Mouse (Mus musculus) liver, embryonic 14.5 days (tissue): Measurements from ENCODE around the gene Cfl1. TPM values are rescaled to one million over a fixed set of nuclear protein-coding genes. Genes with fewer than 3 reads are reported as not detected.

ENCODE experiments used
- ATAC-seq: fragments of 200-750 bp; cut with Nextera tagmentation; 2 replicates; pipeline ENCODE4 v1.8.0; 2017; ENCODE audit warnings: moderate number of reproducible peaks, mild to moderate bottlenecking, moderate library complexity; ENCODE audit not compliant: insufficient read depth
- DNase-seq, 3 experiments: peaks; one replicate each; pipeline ENCODE4 v3.0.0-alpha.2; 2012 to 2013; ENCODE audit warnings: low read depth in 3 of 3, low spot score in 3 of 3
- H3K27ac ChIP-seq: fragments of 300-500 bp; sonication (generic); 2 replicates; pipeline ENCODE4 v1.5.1; 2014; ENCODE audit warnings: moderate library complexity, mild to moderate bottlenecking, control low read depth, inconsistent platforms
- H3K27me3 ChIP-seq: fragments of 300-500 bp; sonication (generic); 2 replicates; pipeline ENCODE4 v1.6.1; 2014; ENCODE audit warnings: mild to moderate bottlenecking, low read length, moderate library complexity; ENCODE audit not compliant: control insufficient read depth, insufficient read depth
- H3K36me3 ChIP-seq: fragments of 300-500 bp; sonication (generic); replicated peaks from 2 replicates; pipeline ENCODE4 v1.6.1; 2014; ENCODE audit warnings: low read depth; ENCODE audit not compliant: control insufficient read depth, insufficient read depth
- H3K4me1 ChIP-seq, 2 experiments: fragments of 200-500 bp in 1 of 2; fragments of 300-500 bp in 1 of 2; sonication (generic) in 1 of 2; replicated peaks; 2 replicates each; pipeline ENCODE4 v1.6.1; 2012 to 2014; ENCODE audit warnings: antibody characterized with exemption in 1 of 2, inconsistent platforms in 1 of 2, low read length in 1 of 2; ENCODE audit not compliant: control insufficient read depth in 2 of 2, insufficient read depth in 2 of 2
- H3K4me2 ChIP-seq: fragments of 300-500 bp; sonication (generic); 2 replicates; pipeline ENCODE4 v1.6.1; 2014; ENCODE audit warnings: low read depth, mild to moderate bottlenecking, control low read depth, moderate library complexity
- H3K4me3 ChIP-seq, 2 experiments: fragments of 200-500 bp in 1 of 2; fragments of 300-500 bp in 1 of 2; sonication (generic) in 1 of 2; 2 replicates each; pipeline ENCODE4 v1.5.1; 2012 to 2014; ENCODE audit warnings: low read depth in 2 of 2, low read length in 2 of 2, mild to moderate bottlenecking in 2 of 2, control low read depth in 1 of 2, inconsistent platforms in 1 of 2, moderate library complexity in 1 of 2; ENCODE audit not compliant: insufficient read depth in 1 of 2
- H3K9ac ChIP-seq: fragments of 300-500 bp; sonication (generic); replicated peaks from 2 replicates; pipeline ENCODE4 v1.6.1; 2014; ENCODE audit warnings: mild to moderate bottlenecking, control low read depth, moderate library complexity
- H3K9me3 ChIP-seq: fragments of 300-500 bp; sonication (generic); 2 replicates; pipeline ENCODE4 v1.6.1; 2016; ENCODE audit warnings: low read length, mixed read lengths; ENCODE audit not compliant: control insufficient read depth
- CTCF ChIP-seq: IDR thresholded peaks from 2 replicates; pipeline ENCODE4 v1.5.1; 2016; ENCODE audit warnings: antibody characterized with exemption, low read depth, control low read depth
- EP300 ChIP-seq: IDR thresholded peaks from 2 replicates; pipeline ENCODE4 v1.6.1; 2016; ENCODE audit warnings: antibody characterized with exemption, low read depth
- WGBS: fragments of 180-500 bp; shearing (Covaris S2); extraction: QIAGEN DNeasy Blood & Tissue Kit; methylation state at CpG from one replicate; pipeline ENCODE4 v1.1.7; 2014; ENCODE audit not compliant: insufficient replicate concordance; 5-methylcytosine and 5-hydroxymethylcytosine counted together
- polyA plus RNA-seq, 2 experiments: library from polyadenylated mRNA; depleted of rRNA in 1 of 2; stranded (reverse) in 1 of 2; unstranded in 1 of 2; fragments of >200 nt; fragmentation: Nextera tagmentation in 1 of 2; extraction: Ambion mirVana in 1 of 2; gene quantifications; 2 replicates each; pipeline versions ENCODE4 v1.2.1 to v1.2.3; 2012 to 2014

Cfl1 gene
- polyA plus RNA-seq, 2 experiments = 443 to 1,304 TPM

GRCm38 (mm10) chr19:5473720-5474119, 16.5 kb upstream of the Cfl1 start, which contains the start of gene Efemp2:
Gene Efemp2 (plus strand): TSS chr19:5473954.
- H3K4me3 ChIP-seq = peak within 1 kb of the TSS; percentile 39 to 46
- H3K9me3 ChIP-seq = no peaks in the 10 kb centered on the region
- peak; percentile 34 to 46 (median 38) for DNase-seq
- TF ChIP-seq EP300 = no peak
- TF ChIP-seq CTCF = no peak
- H3K4me1 ChIP-seq = peaks cover 0 to 2% of the 10 kb centered on the region in 2 experiments; a peak in 1 of 4 replicates
- H3K27ac ChIP-seq = no peak within 1 kb of the TSS
- H3K36me3 ChIP-seq = no peaks in the 10 kb centered on the region
- 5% methylated on average over 22 of the region's 22 CpGs for WGBS
- H3K9ac ChIP-seq = peak within 1 kb of the TSS; percentile 1
- ATAC-seq = peak; percentile 65
- peaks cover 28% of the 10 kb centered on the region for H3K27me3 ChIP-seq
- peak within 1 kb of the TSS; percentile 70 for H3K4me2 ChIP-seq

GRCm38 (mm10) chr19:5474281-5475068, 15.8 kb upstream of the Cfl1 start:
- TF ChIP-seq EP300 (no peak), CTCF (no peak)
- ATAC-seq (peak; percentile 31), DNase-seq (no peak)
- Histone ChIP-seq H3K27ac (no peak overlapping the region), H3K9me3 (no peaks in the 10 kb centered on the region), H3K36me3 (no peaks in the 10 kb centered on the region), H3K9ac (peak overlapping the region; percentile 1), H3K27me3 (peaks cover 28% of the 10 kb centered on the region), H3K4me3 (peak overlapping the region; percentile 39 to 46), H3K4me2 (peak overlapping the region; percentile 70), H3K4me1 (peaks cover 0 to 2% of the 10 kb centered on the region in 2 experiments; a peak in 1 of 4 replicates)
- 2% methylated on average over 49 of the region's 68 CpGs for WGBS

GRCm38 (mm10) chr19:5475069-5475714, 15.1 kb upstream of the Cfl1 start:
- no peak overlapping the region for H3K9ac ChIP-seq
- ATAC-seq = no peak
- no peak for TF ChIP-seq EP300
- TF ChIP-seq CTCF = no peak
- H3K4me2 ChIP-seq = peak overlapping the region; percentile 70
- H3K4me3 ChIP-seq = peak overlapping the region; percentile 39 to 42
- no peak for DNase-seq
- peaks cover 0 to 2% of the 10 kb centered on the region in 2 experiments; a peak in 1 of 4 replicates for H3K4me1 ChIP-seq
- H3K9me3 ChIP-seq = no peaks in the 10 kb centered on the region
- 46% methylated on average over 13 of the region's 13 CpGs for WGBS
- H3K27ac ChIP-seq = no peak overlapping the region
- H3K27me3 ChIP-seq = peaks cover 28% of the 10 kb centered on the region
- H3K36me3 ChIP-seq = no peaks in the 10 kb centered on the region

- Histone ChIP-seq H3K4me2 (no peak overlapping the region), H3K36me3 (no peaks in the 10 kb centered on the region), H3K4me1 (peaks cover 0 to 2% of the 10 kb centered on the region in 2 experiments; a peak in 1 of 4 replicates), H3K27me3 (peaks cover 28% of the 10 kb centered on the region), H3K9me3 (no peaks in the 10 kb centered on the region), H3K27ac (no peak overlapping the region), H3K4me3 (no peak overlapping the region), H3K9ac (no peak overlapping the region)
- ATAC-seq = no peak
- no peak for TF ChIP-seq CTCF
- TF ChIP-seq EP300 = no peak
- WGBS = 72% methylated on average over 10 of the region's 10 CpGs
- no peak for DNase-seq
These were observed 13.1 kb upstream of the Cfl1 start for GRCm38 (mm10) chr19:5477004-5477667.
